Mouse (Mus musculus) right cerebral cortex, postnatal 25 days (tissue): Measurements from ENCODE around the gene Zfp13.

Source experiments
- DNase-seq: peaks from one replicate; pipeline ENCODE4 v3.0.0; 2022

The Zfp13 gene

DNA sequence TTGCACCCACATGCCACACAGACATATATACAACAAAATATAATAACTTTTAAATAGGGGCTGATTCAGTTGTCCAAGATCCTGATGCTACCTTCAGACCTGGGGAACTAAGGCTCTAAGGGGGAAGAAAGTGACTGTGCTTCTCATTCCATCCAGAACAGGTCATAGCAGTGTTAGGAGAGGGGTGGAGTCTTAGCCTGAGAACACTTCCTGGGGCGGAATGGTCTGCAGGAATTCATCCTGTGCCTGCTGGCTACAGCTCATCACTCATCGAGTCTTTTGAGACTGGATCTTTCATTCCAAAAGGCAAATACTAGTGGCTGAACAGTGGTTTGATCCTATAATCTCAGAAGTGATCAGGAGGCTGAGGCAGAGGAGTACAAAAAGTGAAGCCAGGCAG, 12.0 kb downstream of the Zfp13 start:
- no peak for DNase-seq

DNA sequence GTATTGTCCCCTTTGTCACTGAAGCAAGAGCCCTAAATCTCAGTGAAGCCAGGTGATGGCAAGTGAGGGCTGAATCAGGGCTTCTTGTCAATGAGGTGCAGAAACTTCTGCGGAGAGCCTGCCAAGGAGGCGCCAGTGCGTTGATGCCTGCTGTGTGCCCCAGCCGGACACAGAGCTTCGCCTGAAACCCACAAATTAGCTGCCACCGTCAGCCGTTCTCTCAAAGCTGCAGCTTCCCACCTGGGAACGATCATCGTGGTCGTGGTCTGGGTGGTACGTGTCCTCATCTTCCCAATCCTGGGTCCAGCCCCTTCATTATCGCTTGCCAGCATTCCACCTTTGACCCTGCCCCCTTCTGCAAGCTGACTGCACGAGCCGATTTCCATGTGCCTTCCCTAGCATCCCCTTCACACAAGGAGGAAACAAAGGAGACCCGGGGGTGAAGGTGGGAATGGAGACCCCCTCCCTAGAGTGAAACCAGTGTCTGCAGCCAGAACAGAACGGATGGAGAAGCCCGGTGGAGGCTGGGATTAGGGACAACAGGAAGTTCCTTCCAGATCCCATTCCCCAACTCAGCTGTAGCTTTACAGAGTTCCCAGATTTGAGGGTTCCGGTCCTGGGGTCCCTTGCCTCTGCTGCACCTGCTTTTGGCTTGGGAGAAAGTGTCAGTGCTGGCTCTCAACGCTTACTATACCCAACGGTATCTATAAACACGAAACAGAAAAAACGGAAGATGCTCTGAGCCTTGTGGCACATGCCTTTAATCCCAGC, 13.4 kb downstream of the Zfp13 start:
- peak; percentile 73 for DNase-seq

DNA sequence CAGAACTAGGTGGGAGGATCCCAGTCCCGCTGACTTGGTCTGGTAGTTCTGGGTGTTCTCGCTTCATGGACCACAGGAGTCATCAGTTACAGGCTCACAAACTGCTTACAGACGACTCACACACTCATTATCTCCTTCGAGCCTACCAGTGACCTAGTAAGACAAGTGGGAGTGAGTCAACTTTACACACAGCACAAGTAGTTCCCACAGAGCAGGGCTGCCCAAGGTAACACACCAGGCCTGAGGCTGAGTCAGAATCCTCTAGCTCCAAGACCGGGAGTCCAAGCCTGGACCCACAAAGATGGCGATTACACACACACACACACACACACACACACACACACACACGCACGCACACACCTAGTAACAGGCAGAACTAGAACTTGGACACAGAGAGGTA, 14.5 kb downstream of the Zfp13 start:
- DNase-seq, result no peak

DNA sequence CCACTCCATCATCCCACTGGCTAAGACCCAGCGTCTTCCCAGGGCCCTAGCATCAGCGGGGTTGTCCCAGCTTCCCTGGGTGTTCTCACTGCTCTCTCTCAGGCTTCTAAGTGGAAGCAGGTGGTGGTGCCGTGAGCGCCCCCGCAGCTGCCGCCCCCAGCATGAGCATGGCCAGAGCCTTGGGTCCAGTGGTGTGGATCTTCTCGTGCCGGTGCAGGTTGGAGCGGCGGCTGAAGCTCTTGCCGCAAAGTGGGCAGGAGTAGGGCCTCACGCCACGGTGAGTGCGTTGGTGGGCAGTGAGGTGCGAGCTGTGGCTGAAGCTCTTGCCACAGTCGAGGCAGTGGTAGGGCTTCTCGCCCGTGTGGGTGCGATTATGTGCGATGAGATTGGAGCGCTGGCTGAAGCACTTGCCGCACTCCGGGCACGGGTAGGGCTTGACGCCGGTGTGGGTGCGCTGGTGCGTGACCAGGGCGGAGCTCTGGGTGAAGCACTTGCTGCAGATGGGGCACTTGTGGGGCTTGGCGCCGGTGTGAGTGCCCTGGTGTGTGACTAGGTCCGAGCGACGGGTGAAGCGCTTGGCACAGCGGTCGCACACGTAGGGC, 23.2 kb downstream of the Zfp13 start:
- no peak for DNase-seq

DNA sequence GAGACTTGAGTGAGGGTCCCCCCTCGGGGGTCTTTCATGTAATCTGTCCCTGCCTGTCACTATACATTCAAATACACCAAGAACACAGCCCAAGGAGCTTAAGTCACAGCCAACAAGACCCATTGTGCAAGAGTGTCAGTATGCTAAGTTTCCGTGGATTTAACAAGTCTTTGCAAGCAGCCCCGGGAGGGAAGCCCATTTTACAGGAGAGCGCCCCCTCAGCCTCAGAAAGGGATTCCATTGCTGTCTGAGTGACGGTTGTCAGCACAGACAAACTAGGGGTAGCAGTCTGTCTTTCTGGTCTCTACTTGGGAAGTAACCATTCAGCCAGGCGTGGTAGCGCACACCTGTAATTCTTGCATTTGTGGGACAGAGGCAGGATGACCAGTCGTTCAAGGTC, 25.2 kb downstream of the Zfp13 start:
- no peak for DNase-seq

DNA sequence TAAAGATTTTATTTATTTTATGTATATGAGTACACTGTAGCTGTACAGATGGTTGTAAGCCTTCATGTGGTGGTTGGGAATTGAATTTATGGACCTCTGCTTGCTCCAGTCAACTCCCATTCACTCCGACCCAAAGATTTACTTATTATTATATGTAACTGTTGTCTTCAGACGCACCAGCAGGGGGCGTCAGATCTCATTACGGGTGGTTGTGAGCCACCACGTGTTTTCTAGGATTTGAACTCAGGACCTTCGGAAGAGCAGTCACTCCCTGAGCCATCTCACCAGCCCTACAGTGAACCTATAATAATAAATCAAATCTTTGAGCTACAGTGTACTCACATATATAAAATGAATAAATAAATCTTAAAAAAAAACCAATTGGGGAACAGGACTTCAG, 27.2 kb downstream of the Zfp13 start:
- DNase-seq, result no peak

DNA sequence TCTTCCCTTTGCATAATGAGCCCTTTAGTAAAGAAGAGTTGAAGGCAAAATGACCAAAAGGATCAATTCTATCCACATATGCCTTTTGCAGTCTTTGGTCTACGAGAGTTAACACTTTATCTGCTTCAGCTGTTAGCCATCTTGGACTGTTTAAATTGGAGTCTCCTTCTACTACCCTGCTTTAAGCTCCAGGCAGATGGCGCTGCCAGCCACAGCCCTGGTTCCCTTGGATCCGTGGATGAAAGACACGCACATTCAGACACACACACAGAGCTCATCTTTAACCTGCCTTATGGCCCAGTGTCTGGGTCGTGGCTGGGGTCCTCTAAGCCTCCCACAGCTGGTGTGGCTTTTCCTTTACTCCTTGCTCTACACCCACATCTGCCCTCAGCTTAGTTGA, 28.2 kb downstream of the Zfp13 start:
- no peak for DNase-seq

DNA sequence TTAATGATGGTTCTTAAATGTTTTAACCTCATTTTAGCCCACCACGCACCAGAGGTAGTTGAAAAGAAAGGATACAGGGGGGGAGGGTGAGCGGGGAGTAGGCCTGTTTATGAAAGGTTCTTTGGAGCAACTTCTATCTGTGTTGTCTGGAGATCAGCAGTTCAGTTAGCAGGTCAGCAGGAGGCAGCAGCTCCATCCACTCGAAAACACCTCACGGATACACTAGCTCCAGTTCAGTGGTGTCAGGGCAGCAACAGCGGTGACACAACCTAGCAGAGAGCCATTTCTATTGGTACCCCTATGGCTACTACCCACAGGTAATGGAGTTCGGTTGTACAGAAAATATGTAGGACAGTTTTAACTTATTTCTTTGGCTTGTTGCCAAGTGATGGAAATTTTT, 29.3 kb downstream of the Zfp13 start:
- DNase-seq, result no peak

DNA sequence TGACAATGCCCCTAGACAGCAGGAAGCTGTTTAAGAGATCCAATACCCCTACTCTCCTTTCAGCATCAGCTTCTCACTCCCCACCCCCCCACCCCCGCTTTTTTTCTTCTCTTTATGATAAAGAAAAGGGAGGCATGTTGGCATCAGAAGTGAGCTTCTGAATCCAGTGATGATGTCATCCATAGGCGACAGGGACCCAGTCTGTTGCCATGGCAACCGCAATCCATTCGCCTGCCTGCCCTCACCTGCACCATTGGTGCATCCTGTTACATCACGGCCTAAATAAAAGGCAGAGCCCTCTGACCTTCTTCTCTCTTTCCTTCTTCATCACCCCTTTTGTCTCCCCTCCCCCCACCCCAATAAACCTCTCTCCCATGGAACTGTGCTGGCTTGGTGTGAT, 30.9 kb downstream of the Zfp13 start:
- DNase-seq, result no peak

DNA sequence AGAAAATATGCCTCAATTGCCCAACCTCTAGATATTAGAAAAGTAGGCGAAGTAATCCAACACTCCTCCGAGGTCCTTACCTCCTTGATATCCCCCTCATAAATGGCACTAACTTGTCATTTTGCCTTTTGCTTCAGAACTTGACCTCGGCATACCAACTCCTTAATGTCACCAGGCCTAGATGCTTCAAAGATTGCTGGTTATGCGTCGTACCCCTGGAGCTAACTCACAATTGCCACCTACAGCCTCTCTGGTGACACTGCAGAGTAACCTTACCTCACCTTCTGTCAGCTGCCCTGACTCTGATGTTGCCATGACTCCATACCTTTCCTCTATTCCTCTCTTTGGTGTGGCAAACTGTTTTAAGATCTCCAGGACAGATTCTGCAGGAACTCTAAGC, 32.5 kb downstream of the Zfp13 start:
- DNase-seq, result no peak

DNA sequence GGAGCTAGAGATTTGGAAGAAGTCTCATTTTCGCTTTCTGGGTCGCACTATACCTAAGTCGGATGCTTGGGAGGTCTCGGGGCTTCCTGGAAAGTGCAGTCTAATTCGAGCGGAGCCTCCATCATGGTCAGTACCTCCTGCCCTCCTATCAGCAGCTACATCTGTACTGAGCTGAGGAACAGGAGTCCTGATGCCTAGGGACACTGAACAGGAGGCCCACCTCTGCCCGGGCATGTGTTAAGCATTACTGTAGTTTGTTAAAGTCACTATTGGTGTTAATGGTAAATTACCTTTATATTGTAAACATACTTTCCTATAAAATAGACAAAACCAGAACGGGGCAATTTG, 34.9 kb downstream of the Zfp13 start:
- no peak for DNase-seq

DNA sequence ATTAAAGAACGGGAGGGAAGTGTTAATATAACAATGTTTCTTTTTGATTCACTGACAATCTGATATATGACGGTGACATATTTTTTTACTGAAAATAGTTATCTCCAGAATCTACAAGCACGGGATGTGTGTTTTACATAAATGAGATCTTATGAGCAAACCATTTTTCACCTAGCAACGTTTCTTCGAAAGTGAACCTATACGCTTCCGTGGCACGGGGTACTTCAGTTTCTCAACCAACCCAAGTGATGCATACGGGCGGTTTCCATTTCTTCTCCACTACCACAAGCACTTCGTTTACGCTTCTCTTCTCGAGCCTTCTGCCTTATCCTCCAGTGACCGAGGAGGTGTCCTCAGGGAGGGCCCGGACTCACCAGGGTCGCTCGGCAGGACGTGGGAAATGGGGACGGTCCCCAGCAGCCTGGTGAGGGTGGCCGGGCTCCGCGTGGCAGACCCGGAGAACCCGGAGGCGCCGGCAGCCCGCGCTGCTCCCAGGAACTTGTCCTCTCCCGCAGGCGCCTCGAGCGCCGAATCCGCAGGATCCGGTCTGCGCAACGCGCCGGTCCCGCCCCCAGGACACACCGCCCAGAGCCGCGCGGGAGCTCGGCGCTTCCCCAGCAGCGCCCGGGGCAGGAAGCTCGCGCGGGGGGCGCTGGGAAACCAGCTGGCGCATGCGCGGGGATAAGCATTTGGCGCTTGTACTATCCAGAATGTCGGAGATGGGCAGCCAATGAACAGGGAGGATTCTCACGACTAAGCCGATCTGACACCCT, 35.5 kb downstream of the Zfp13 start, which contains the start of gene Zfp213:
Gene Zfp213, minus strand, starts transcription at position 644 of the 773 bp plus-strand sequence.
- peak; percentile 97 for DNase-seq

DNA sequence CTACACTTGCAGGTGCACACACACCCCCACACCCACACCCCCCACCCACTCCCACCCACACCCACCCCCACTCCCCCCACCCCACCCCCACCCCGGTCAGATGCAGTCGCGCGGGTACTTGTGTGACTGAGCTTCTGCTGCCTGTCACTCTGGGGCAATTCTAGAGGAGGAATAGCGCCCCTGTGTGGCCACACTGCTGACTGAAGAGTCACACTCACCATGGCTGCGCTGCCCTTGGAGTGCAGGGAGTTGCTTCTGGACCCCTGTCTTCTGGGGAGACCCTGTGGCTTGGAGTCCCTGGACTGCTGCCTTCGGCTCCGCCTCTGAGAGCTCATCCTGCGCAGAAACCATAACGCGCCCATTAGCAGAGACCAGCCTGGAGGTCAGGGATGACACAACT, 39.5 kb downstream of the Zfp13 start:
- no peak for DNase-seq

DNA sequence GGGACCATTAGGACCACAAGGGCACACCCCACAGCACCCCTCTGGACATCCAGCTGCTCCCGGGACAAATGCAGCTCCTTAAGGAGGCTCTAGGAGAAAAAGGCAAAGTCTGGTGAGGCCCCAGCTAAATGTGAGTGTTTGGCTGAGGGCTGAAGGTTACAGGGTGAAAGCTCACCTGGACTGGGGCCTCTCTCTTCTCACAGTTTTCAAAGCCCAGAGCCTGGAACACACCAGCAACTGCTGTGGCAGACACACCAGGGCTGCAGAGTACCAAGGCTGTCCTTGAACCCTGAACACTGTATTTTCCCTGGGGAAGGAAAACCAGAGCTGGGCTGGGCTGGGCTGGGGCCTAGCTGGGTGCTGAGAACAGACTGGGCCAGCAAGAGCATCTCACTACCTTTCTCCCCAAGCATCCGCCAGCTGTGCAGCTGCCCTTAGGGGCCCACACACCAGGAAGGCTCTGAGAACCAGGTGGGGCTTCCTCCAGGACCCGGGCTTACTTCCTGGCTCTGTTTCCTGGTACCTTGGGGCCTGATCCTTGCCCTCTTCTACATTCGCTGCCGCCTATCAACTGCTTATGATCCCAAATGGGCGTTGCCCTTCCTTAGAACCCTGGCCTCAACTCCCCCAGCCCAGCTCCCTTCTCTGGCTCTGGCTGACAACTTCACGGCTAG, 43.9 kb downstream of the Zfp13 start:
- no peak for DNase-seq

DNA sequence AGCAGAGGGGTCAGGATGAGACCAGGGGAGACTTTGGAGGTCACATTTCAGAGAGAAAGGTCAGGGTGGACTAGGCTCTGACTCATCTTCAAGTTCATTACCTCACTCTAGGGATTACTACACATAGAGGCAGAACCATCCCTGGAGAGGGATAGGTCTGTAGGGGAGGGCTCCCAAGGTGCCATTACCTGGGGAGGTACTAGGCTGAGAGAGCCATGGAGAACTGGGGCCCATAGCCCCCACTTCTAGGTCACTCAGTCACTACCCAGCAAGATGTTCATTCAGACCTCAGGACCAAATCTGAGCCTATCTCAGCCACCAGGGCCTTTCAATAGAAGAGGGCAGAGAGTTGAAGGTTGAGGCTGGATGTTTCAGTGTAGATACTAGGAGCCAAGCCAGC, 45.0 kb downstream of the Zfp13 start:
- DNase-seq, result no peak

DNA sequence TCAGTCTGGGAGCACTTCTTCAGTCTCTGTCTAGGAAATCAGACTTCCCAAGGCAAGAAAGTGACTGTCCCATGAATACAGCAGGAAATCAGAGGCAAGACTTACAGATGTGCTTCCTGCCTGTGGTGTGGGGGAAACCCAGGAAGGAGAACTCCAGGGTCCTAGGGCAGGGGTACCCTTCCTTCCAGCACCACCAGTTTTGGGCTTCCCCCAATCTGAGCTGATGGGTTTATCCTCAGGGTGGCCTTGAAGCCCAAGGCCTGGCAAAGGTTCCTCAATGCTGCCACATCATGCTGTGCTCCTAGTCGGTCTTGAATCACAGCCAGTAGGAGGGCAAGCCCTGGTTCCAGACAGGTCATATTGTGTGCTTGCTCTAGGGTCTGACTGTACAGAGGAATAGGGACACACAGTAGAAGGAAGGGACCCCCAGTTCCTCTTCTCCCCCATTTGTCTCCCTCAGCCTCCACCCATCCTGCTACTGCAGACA, 45.6 kb downstream of the Zfp13 start:
- DNase-seq, result no peak

DNA sequence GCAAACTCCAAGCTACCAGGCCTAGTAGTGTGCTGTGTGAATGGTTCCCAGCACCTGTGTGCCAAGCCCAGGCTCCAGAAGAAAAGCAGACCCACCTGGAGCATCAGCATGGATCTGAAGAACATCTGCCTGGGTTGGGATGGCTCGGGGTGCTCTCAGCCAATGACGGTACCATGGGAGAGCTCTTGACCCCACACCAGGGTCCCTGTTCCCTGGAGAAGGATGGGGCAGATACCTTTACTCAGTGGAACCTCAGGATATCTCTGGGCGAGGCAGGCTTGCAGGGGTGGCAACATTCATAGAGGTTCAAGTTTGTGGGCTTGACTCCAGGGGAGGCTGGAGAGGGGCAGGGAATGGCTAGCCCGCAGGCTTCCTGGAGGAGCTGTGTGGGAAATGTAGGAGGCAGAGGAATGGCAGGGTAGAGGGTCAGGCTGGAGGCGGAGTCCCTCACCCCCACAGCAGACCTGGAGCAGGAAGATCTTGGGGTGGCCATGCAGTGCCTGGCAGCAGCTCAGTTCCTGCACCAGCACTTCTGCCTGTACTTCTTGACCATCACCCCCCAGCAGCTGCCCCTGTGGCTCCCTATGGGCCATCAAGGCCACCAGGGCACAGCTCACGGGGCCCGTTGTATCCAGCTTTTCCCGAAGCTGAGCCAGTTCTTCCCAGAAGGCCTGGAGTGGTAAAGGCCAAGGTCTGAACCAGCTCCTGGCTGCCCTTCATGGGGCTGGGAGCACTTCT, 46.2 kb downstream of the Zfp13 start:
- DNase-seq, result no peak

DNA sequence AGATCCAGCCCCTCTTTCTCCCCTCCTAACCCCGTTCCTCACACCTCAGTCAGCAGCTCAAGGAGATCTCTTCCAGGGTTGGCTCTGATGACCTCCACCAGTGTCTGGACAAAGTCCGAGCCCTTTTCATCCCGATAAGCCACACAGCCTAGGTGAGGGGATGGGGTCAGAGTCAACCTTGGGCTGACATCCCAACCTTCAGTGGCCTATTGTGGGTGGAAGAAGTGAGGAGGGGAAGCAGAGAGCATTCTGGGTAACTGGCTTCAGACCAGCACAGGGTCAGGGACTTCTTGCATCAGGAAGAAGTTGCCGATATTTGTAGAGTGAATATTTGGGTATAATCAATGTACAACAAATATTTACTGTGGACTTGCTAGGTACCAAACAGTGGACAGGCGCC, 47.3 kb downstream of the Zfp13 start:
- DNase-seq, result no peak

DNA sequence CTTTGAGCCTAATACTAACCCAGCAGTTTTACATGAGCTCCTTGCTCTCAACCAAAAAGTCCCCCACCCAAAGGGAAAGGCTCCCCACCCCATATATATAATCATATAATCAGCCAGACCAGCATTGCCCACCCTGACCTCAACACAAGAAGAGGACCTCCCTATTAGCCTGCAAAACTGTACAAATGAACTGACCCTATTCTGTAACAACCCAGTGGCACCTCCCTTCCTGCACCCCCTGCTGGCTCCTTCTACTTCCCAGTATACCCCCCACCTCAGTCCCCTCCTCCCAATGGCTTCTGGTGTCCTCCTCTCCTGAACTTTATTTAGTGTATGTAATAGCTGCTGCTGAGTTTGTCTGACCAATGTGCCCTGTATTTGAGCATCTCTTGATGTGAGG, 47.9 kb downstream of the Zfp13 start:
- no peak for DNase-seq

DNA sequence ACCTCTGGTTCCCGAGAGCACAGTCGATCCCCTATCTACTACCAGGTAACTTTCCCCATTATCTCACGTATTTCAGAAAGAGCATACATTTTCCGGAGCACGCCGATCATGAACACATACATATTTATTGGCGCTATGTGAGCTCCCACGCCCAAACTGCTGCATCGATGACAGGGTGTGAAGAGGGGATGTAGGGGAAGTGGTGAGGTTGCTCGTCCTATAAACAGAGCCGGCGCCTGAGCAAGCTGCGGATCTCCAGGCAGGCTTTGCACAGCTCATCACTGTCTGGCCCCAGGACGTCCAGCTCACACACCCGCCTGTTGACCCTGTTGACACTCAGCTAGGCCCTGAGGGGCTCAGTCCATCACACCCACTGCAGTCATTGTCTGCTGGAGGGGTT, 48.4 kb downstream of the Zfp13 start:
- no peak for DNase-seq

DNA sequence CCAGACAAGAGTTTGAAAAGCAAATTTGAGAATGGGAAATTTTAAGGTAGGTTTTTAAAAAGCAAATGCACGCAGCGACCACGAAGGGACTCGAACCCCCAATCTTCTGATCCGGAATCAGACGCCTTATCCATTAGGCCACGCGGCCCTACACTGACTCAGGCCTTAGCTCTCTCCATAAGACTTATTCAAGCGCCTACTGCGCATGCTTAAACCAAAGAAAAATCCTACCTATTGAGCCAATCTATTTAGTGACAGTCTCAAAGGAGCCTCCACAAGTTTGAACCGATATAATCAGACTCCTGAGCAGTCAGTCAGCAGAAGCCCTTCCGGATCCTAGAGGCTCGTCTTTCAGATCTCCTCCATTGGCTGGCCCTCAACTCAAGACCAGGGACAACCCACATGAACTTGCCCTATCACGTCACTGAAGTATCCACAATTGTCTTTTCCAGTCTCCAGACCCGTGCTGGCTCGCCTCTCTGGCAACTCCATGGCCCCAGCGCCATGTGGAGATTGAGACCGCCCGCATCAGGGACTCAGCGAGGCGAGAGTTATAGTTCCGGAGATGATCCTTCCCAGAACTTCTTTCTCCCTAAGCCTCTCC, 49.0 kb downstream of the Zfp13 start:
- DNase-seq, result peak; percentile 95

DNA sequence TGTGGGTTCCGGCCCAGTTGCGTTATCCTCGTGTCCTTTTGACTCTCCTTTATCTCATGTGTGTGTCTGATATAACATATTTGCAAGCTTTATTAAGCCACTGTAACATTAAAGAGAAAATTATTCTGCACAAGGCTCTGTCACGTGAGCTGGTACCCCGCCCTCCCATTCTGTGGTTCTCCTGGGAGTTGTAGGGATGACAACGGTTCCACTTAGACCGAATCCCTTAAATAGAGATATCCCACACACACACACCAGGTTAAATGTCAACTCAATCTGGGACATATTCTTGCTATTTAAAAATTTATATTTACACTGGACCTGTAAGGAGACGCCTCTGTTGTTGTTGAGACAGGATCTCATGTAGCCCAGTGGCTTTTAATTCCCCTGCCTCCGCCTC, 49.8 kb downstream of the Zfp13 start:
- DNase-seq, result peak; percentile 24
